Mouse (Mus musculus): ENCODE results near the gene Ccin.

DNA sequence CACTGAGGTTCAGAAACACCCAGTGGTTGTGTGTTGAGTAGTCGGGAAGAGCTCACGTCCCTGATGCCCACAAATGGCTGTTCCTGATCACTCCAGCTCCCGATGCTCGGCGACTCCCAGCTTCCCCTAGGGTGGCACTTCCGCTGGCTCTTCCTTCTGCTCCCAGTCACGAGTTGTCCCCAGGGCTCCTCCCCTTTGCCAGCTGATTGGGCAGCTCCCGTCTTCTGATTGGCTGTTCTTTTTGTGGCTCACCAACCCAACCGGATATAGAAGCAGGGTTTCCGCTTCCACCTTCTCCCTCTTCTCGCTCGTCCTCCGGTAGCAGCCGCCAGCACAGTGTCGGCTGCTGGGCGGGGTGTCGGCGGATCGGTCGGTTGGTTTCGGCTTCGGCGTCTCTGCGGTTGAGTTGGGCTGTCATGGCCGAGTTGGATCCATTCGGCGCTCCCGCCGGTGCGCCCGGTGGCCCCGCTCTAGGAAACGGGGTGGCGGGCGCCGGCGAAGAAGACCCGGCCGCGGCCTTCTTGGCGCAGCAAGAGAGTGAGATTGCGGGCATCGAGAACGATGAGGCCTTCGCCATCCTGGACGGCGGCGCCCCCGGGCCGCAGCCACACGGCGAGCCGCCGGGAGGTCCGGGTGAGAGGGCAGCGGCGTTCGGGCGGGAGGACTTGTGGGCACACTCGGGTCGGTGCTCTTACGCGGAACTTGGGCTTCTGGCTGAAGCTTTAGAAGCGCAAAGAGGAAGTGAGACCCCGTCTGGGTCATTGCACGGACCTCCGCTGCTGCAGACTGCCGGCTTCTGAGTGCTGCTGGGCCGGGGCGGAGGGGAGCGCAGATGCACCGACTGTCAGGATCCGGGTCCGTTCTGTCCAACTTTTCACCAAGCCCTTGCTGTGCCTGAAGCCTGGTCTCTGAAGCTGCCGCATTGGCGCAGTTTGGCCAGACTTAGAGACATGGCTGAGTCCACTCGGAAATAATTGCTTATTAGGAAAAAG, 29.4 kb downstream of the Ccin start:
- TF ChIP-seq POLR2A (IDR thresholded peaks at IDR 0.05; ENCODE audit: insufficient read depth, low read depth, low read length): peak; percentile 96
- no peak for TF ChIP-seq CTCF (IDR thresholded peaks at IDR 0.05)
- TF ChIP-seq EP300 (IDR thresholded peaks at IDR 0.05; ENCODE audit: insufficient read depth, low read depth, low read length): peak; percentile 75; the same call in 1 of the 2 replicates

Measured in heart, adult 2 months (tissue).